Mouse (Mus musculus) thymus, postnatal 25 days (tissue): Measurements from ENCODE around the gene Cdc34b.

ENCODE experiments used
- DNase-seq: peaks from one replicate; pipeline ENCODE4 v3.0.0; 2022

Gene Cdc34b

GRCm38 (mm10) chr11:94752946-94753713 is 11.5 kb downstream of the Cdc34b start:
- DNase-seq: no peak

- no peak for DNase-seq
Measured at GRCm38 (mm10) chr11:94759916-94760315, 18.3 kb downstream of the Cdc34b start.

GRCm38 (mm10) chr11:94760364-94760763 is 18.8 kb downstream of the Cdc34b start:
- DNase-seq: no peak

GRCm38 (mm10) chr11:94760799-94761198 is 19.2 kb downstream of the Cdc34b start:
- no peak for DNase-seq

GRCm38 (mm10) chr11:94762281-94762680 is 20.7 kb downstream of the Cdc34b start:
- no peak for DNase-seq

- DNase-seq: no peak
Measured at GRCm38 (mm10) chr11:94762775-94763174, 21.2 kb downstream of the Cdc34b start.

- no peak for DNase-seq
Measured at GRCm38 (mm10) chr11:94767241-94767640, 25.7 kb downstream of the Cdc34b start.

GRCm38 (mm10) chr11:94772363-94773055 is 30.9 kb downstream of the Cdc34b start:
- no peak for DNase-seq

- DNase-seq: peak; percentile 22
Measured at GRCm38 (mm10) chr11:94773851-94774250, 32.3 kb downstream of the Cdc34b start.

GRCm38 (mm10) chr11:94774887-94775497 is 33.4 kb downstream of the Cdc34b start:
- no peak for DNase-seq

- no peak for DNase-seq
Measured at GRCm38 (mm10) chr11:94782603-94783002, 41.0 kb downstream of the Cdc34b start, which contains the start of gene Tmem92. TSS of gene Tmem92 (minus strand) at chr11:94782703.

GRCm38 (mm10) chr11:94785247-94785646 is 43.7 kb downstream of the Cdc34b start:
- DNase-seq: peak; percentile 61

- DNase-seq: no peak
Measured at GRCm38 (mm10) chr11:94791700-94792099, 50.1 kb downstream of the Cdc34b start.
